Mouse (Mus musculus): ENCODE results near the gene Dppa1. TPM values are rescaled to one million over a fixed set of nuclear protein-coding genes. Genes with fewer than 3 reads are reported as not detected.

The Dppa1 gene
- polyA plus RNA-seq, 1 experiment from 2014 or later = not detected

DNA sequence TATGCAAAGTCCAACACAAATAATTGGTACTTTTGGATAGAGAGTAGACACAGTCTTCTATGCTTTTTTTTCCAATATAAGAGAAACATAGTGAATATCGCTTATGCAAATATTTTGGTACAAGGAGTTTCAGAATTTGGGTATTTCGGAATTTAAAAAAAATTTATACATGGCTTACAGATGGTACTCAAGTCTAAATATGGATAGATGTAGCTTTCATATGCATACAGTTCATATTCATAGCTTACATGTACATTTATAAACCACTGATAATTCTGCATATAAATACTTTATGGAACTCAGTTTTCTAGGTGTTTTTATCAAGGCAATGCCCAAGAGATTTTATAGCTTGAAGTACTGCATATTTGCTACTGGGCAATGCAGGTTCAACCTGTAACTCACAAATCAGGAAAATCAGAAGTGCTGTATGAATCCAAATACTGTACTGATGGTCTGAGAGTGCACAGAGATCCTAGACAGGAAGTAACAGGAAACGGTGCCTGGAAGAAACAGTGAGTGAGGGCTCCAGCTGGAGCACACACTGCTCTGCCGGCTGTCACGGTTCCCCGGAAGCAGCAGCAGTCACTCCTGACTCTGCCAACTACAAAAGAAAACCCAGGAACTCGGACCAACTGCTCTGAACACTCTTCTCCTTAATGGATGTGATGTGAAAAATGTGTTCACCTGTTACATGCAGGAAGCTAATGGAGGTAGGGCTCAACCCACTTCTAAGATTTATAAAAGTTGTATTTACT, 8.5 kb downstream of the Dppa1 start:
- ATAC-seq (ENCODE audit: insufficient read depth) = no peak
- no peaks in the 10 kb centered on the region for H3K9me3 ChIP-seq (replicated peaks)
- no peaks in the 10 kb centered on the region for H3K4me1 ChIP-seq (replicated peaks)
- H3K4me3 ChIP-seq (replicated peaks) = no peak overlapping the region
- no peaks in the 10 kb centered on the region for H3K36me3 ChIP-seq (replicated peaks)
- 41% methylated on average over 7 of the region's 7 CpGs for WGBS (ENCODE audit: insufficient replicate concordance)
- H3K27ac ChIP-seq (replicated peaks) = no peak overlapping the region
- H3K27me3 ChIP-seq = no peaks in the 10 kb centered on the region
- H3K9ac ChIP-seq = no peak overlapping the region
- H3K4me2 ChIP-seq = no peak overlapping the region

GRCm38 (mm10) chr11:46619929-46620328, 9.1 kb downstream of the Dppa1 start:
- no peaks in the 10 kb centered on the region for H3K4me1 ChIP-seq (replicated peaks)
- 53% methylated on average over 1 of the region's 1 CpGs for WGBS (ENCODE audit: insufficient replicate concordance)
- ATAC-seq (ENCODE audit: insufficient read depth) = no peak
- no peak overlapping the region for H3K4me3 ChIP-seq (replicated peaks)
- H3K36me3 ChIP-seq (replicated peaks) = no peaks in the 10 kb centered on the region
- no peak overlapping the region for H3K9ac ChIP-seq
- no peak overlapping the region for H3K27ac ChIP-seq (replicated peaks)
- H3K9me3 ChIP-seq (replicated peaks) = no peaks in the 10 kb centered on the region
- no peaks in the 10 kb centered on the region for H3K27me3 ChIP-seq
- H3K4me2 ChIP-seq = no peak overlapping the region

- Histone ChIP-seq H3K4me2 (no peak overlapping the region), H3K27ac (replicated peaks) (no peak overlapping the region), H3K27me3 (no peaks in the 10 kb centered on the region), H3K36me3 (replicated peaks) (no peaks in the 10 kb centered on the region), H3K9ac (no peak overlapping the region), H3K9me3 (replicated peaks) (no peaks in the 10 kb centered on the region), H3K4me3 (replicated peaks) (no peak overlapping the region), H3K4me1 (replicated peaks) (no peaks in the 10 kb centered on the region)
- ATAC-seq (ENCODE audit: insufficient read depth) = no peak
- WGBS (ENCODE audit: insufficient replicate concordance) = 67% methylated on average over 2 of the region's 2 CpGs
Measured at GRCm38 (mm10) chr11:46592416-46592815, 36.6 kb downstream of the Dppa1 start.

GRCm38 (mm10) chr11:46582741-46583140, 46.3 kb downstream of the Dppa1 start:
- no peak for ATAC-seq (ENCODE audit: insufficient read depth)
- 0 out of 2 replicates have a peak overlapping the region, but pooled peaks have one; percentile 14 for H3K27ac ChIP-seq (replicated peaks)

DNA sequence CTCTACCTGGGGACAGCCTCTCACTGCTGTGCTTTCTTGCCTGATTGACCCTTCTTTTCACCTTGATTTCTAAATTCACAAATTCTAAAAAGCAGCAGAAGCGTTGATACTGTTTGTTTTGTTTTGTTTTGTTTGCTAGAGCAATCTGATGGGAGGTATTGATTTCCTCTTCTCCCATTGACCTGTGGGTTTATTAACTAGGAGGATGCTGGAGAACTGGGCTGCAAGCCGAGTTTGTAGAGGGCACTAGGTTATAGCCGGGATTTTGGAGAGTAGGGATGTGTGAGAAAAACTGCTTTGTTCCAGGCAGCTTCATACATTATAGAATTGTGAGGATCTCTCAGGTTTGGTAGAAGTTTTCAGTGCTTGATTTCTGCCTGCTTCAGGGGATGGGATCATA, 48.6 kb downstream of the Dppa1 start:
- no peaks in the 10 kb centered on the region for H3K27me3 ChIP-seq
- no peak overlapping the region for H3K9ac ChIP-seq
- no peak overlapping the region for H3K27ac ChIP-seq (replicated peaks)
- no peak overlapping the region for H3K4me2 ChIP-seq
- WGBS (ENCODE audit: insufficient replicate concordance) = 52% methylated on average over 3 of the region's 3 CpGs
- H3K4me3 ChIP-seq (replicated peaks) = no peak overlapping the region
- H3K9me3 ChIP-seq (replicated peaks) = no peaks in the 10 kb centered on the region
- 0 out of 2 replicates have a peak, but pooled peaks cover 8% of the 10 kb centered on the region for H3K4me1 ChIP-seq (replicated peaks)
- no peak; the same call in 1 of the 2 replicates for ATAC-seq (ENCODE audit: insufficient read depth)
- no peaks in the 10 kb centered on the region for H3K36me3 ChIP-seq (replicated peaks)

More at GRCm38 (mm10) chr11:46582741-46583140, 46.3 kb downstream of the Dppa1 start:
- no peaks in the 10 kb centered on the region for H3K36me3 ChIP-seq (replicated peaks)
- no peak overlapping the region for H3K9ac ChIP-seq
- H3K4me1 ChIP-seq (replicated peaks) = 0 out of 2 replicates have a peak, but pooled peaks cover 8% of the 10 kb centered on the region
- H3K27me3 ChIP-seq = no peaks in the 10 kb centered on the region
- no peaks in the 10 kb centered on the region for H3K9me3 ChIP-seq (replicated peaks)
- no peak overlapping the region for H3K4me3 ChIP-seq (replicated peaks)
- H3K4me2 ChIP-seq = no peak overlapping the region
- WGBS (ENCODE audit: insufficient replicate concordance) = 59% methylated on average over 5 of the region's 5 CpGs

- no peaks in the 10 kb centered on the region for H3K9me3 ChIP-seq (replicated peaks)
- H3K27me3 ChIP-seq = no peaks in the 10 kb centered on the region
- H3K27ac ChIP-seq (replicated peaks) = no peak overlapping the region
- H3K4me2 ChIP-seq = no peak overlapping the region
- WGBS (ENCODE audit: insufficient replicate concordance) = 45% methylated on average over 5 of the region's 5 CpGs
- H3K9ac ChIP-seq = no peak overlapping the region
- H3K4me3 ChIP-seq (replicated peaks) = no peak overlapping the region
- H3K4me1 ChIP-seq (replicated peaks) = 0 out of 2 replicates have a peak, but pooled peaks cover 8% of the 10 kb centered on the region
- ATAC-seq (ENCODE audit: insufficient read depth) = no peak
- no peaks in the 10 kb centered on the region for H3K36me3 ChIP-seq (replicated peaks)
Measured at GRCm38 (mm10) chr11:46578771-46579281, 50.2 kb downstream of the Dppa1 start.

DNA sequence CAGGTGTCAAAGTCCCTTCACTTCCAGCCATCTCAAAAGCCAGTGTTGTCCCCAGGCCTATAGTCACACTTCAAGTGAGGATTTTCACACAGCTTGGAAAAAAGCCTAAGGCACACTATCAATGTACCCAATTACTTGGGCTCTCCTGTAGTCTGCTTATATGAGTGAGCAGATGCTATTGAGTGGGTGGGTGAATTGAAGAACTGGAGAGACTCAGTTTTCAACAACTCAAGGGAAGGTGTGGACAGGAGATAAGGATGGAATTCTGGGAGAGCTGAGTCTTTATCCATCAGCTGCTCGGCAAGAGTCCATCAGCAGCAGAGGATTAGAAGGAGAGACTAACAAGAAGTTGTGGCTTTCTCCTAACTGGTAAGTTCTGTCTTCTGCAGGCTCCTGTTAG, 57.7 kb downstream of the Dppa1 start, which contains the start of gene BC053393:
Gene BC053393 (plus strand): TSS at position 210 of the 400 bp plus-strand sequence.
- H3K4me2 ChIP-seq = no peak within 1 kb of the TSS
- no peak for ATAC-seq (ENCODE audit: insufficient read depth)
- H3K4me3 ChIP-seq (replicated peaks) = no peak within 1 kb of the TSS
- no peaks in the 10 kb centered on the region for H3K9me3 ChIP-seq (replicated peaks)
- H3K27me3 ChIP-seq = no peaks in the 10 kb centered on the region
- no peaks in the 10 kb centered on the region for H3K4me1 ChIP-seq (replicated peaks)
- no peak within 1 kb of the TSS for H3K27ac ChIP-seq (replicated peaks)
- H3K9ac ChIP-seq = no peak within 1 kb of the TSS
- 50% methylated on average over 1 of the region's 1 CpGs for WGBS (ENCODE audit: insufficient replicate concordance)
- H3K36me3 ChIP-seq (replicated peaks) = no peaks in the 10 kb centered on the region

DNA sequence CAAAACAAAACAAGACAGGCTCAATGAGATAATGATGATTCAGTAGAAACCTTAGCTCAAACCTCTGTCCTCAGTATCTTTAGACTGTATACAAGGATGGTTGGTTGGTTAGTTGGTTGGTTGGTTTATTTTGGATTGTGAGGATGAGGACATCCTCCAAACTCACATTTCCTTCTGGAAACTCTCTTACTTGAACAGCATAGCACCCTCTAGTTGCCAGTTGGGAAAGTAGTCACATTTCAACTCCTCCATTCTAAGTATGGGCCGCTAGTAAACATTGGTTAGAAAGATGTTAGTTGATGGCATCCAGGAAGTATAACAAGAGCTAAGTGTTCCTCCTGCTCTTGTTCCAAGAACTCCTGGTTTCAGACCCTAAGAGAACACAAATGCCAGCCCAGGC, 60.0 kb downstream of the Dppa1 start:
- no peak for ATAC-seq (ENCODE audit: insufficient read depth)
- WGBS (ENCODE audit: insufficient replicate concordance) = 56% methylated on average over 1 of the region's 1 CpGs
- no peak overlapping the region for H3K4me3 ChIP-seq (replicated peaks)
- H3K27ac ChIP-seq (replicated peaks) = no peak overlapping the region
- H3K9ac ChIP-seq = no peak overlapping the region
- H3K4me1 ChIP-seq (replicated peaks) = no peaks in the 10 kb centered on the region
- H3K27me3 ChIP-seq = no peaks in the 10 kb centered on the region
- no peaks in the 10 kb centered on the region for H3K9me3 ChIP-seq (replicated peaks)
- H3K36me3 ChIP-seq (replicated peaks) = no peaks in the 10 kb centered on the region
- H3K4me2 ChIP-seq = no peak overlapping the region

GRCm38 (mm10) chr11:46565967-46566366, 63.1 kb downstream of the Dppa1 start:
- 81% methylated on average over 2 of the region's 2 CpGs for WGBS (ENCODE audit: insufficient replicate concordance)
- no peaks in the 10 kb centered on the region for H3K27me3 ChIP-seq
- H3K9me3 ChIP-seq (replicated peaks) = no peaks in the 10 kb centered on the region
- H3K4me1 ChIP-seq (replicated peaks) = no peaks in the 10 kb centered on the region
- H3K4me3 ChIP-seq (replicated peaks) = no peak overlapping the region
- no peak overlapping the region for H3K27ac ChIP-seq (replicated peaks)
- no peaks in the 10 kb centered on the region for H3K36me3 ChIP-seq (replicated peaks)
- no peak overlapping the region for H3K9ac ChIP-seq
- no peak overlapping the region for H3K4me2 ChIP-seq
- no peak for ATAC-seq (ENCODE audit: insufficient read depth)

DNA sequence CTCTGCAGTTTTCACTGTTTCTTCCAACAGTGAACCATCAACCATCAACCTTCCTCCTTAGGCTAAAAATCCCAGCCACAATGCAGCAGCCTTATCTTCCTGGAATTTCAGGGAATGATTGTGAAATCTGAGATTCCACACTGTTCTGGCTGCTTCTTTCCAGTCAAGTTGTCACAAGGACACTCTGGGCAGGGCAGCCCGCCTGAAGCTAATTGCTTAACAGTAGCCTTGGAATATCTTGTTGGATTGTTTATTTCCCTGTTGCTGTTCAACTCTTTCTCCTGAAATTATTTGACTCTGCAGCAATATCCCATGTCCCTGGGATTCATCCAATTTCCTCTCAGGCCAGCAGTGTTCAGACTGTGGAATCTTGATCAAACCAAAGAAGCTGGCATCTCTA, 64.4 kb downstream of the Dppa1 start:
- H3K9ac ChIP-seq = no peak overlapping the region
- H3K36me3 ChIP-seq (replicated peaks) = no peaks in the 10 kb centered on the region
- H3K4me2 ChIP-seq = no peak overlapping the region
- no peaks in the 10 kb centered on the region for H3K4me1 ChIP-seq (replicated peaks)
- no peak for ATAC-seq (ENCODE audit: insufficient read depth)
- no peak overlapping the region for H3K27ac ChIP-seq (replicated peaks)
- no peaks in the 10 kb centered on the region for H3K9me3 ChIP-seq (replicated peaks)
- no peak overlapping the region for H3K4me3 ChIP-seq (replicated peaks)
- H3K27me3 ChIP-seq = no peaks in the 10 kb centered on the region
- 44% methylated on average over 1 of the region's 1 CpGs for WGBS (ENCODE audit: insufficient replicate concordance)

DNA sequence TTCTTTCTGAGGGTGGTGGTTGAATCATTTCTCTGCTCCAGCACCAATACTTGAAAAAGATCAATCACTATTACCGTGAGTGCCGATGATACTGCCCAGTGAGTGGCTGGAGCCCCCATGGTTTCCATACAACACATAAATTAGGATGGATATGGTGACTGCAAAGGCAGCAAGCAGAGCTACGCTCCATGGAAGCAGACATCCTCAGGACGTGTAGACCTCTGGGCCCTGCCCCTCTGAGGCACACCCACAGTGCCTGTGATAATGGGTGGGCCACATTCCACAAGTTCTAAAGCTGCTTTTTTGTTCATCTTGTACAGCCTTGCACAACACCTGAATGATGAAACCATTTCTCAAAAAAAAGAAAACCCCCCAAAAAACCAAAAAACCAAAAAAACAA, 68.0 kb downstream of the Dppa1 start:
- H3K4me1 ChIP-seq (replicated peaks) = no peaks in the 10 kb centered on the region
- no peaks in the 10 kb centered on the region for H3K36me3 ChIP-seq (replicated peaks)
- 63% methylated on average over 4 of the region's 4 CpGs for WGBS (ENCODE audit: insufficient replicate concordance)
- no peak overlapping the region for H3K4me3 ChIP-seq (replicated peaks)
- no peak overlapping the region for H3K9ac ChIP-seq
- no peak overlapping the region for H3K4me2 ChIP-seq
- H3K27me3 ChIP-seq = no peaks in the 10 kb centered on the region
- H3K27ac ChIP-seq (replicated peaks) = no peak overlapping the region
- no peak for ATAC-seq (ENCODE audit: insufficient read depth)
- H3K9me3 ChIP-seq (replicated peaks) = no peaks in the 10 kb centered on the region

All from liver, embryonic 15.5 days (tissue).